Mouse (Mus musculus): Measurements from ENCODE around the gene Fgf22. TPM values are rescaled to one million over a fixed set of nuclear protein-coding genes. Genes with fewer than 3 reads are reported as not detected.

The Fgf22 gene
- polyA plus RNA-seq, 1 experiment from 2014 or later: 3.4 TPM

GRCm38 (mm10) chr10:79783050-79783449, 28.2 kb downstream of the Fgf22 start:
- ATAC-seq (ENCODE audit: low FRiP score): no peak
- H3K4me1 ChIP-seq: peaks cover 24% of the 10 kb centered on the region
- WGBS: 76% methylated on average over 7 of the region's 7 CpGs
- H3K4me3 ChIP-seq (replicated peaks): no peak overlapping the region
- H3K4me2 ChIP-seq: no peak overlapping the region
- no peak overlapping the region for H3K27ac ChIP-seq (replicated peaks)
- no peaks in the 10 kb centered on the region for H3K9me3 ChIP-seq (replicated peaks)
- no peaks in the 10 kb centered on the region for H3K36me3 ChIP-seq
- H3K9ac ChIP-seq (replicated peaks): no peak overlapping the region
- peaks cover 28% of the 10 kb centered on the region for H3K27me3 ChIP-seq (replicated peaks)

GRCm38 (mm10) chr10:79783920-79784800, 29.3 kb downstream of the Fgf22 start:
- Histone ChIP-seq H3K9ac (replicated peaks) (no peak overlapping the region), H3K9me3 (replicated peaks) (no peaks in the 10 kb centered on the region), H3K27me3 (replicated peaks) (peaks cover 17% of the 10 kb centered on the region), H3K4me3 (replicated peaks) (no peak overlapping the region), H3K4me1 (peaks cover 20% of the 10 kb centered on the region), H3K4me2 (no peak overlapping the region), H3K27ac (replicated peaks) (no peak overlapping the region), H3K36me3 (no peaks in the 10 kb centered on the region)
- ATAC-seq (ENCODE audit: low FRiP score): no peak
- WGBS: 31% methylated on average over 27 of the region's 27 CpGs

DNA sequence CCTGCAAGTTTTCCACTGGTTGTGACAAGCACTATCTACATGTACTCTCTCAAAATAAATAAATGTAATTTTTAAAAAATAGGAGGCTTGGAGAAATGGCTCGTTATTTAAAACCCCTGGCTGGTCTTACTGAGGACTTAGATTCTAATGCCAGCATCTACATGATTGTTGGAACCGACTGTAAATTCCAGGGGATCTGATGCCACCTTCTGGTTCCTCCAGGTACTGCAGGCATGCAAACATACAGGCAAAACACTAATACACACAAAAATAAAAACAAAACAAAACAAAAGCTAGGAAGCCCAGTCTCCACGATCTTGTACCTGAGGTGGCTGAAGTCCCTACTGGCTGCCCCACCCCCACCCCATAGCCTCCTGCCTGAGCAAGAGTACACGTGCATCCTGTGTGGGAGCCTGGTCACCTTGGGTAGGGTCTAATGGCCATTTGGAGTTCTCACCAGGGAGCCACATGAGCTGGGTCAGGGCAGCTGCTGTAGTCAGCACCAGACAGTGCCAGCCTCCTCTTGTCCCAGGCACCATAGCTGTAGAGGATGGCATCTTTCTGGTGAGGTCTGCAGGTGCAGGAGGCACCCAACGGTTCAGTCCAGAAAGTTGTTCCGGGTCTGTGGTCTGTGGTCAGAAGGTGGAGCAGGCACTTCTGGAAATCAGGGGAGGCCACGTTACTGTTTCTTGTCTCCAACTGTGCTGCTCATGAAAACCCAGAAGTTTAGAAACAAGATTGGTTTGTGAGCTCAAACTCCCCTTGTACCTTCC, 33.7 kb downstream of the Fgf22 start:
- Histone ChIP-seq H3K27me3 (replicated peaks) (0 out of 2 replicates have a peak, but pooled peaks cover 5% of the 10 kb centered on the region), H3K4me1 (peaks cover 9% of the 10 kb centered on the region), H3K9ac (replicated peaks) (no peak overlapping the region), H3K36me3 (no peaks in the 10 kb centered on the region), H3K9me3 (replicated peaks) (no peaks in the 10 kb centered on the region), H3K4me2 (no peak overlapping the region), H3K27ac (replicated peaks) (no peak overlapping the region), H3K4me3 (replicated peaks) (no peak overlapping the region)
- ATAC-seq (ENCODE audit: low FRiP score): no peak
- WGBS: 38% methylated on average over 7 of the region's 7 CpGs

GRCm38 (mm10) chr10:79789581-79789980, 34.7 kb downstream of the Fgf22 start:
- Histone ChIP-seq H3K4me3 (replicated peaks) (no peak overlapping the region), H3K27ac (replicated peaks) (no peak overlapping the region), H3K4me2 (no peak overlapping the region), H3K9ac (replicated peaks) (no peak overlapping the region), H3K9me3 (replicated peaks) (no peaks in the 10 kb centered on the region), H3K4me1 (peaks cover 13% of the 10 kb centered on the region), H3K27me3 (replicated peaks) (0 out of 2 replicates have a peak, but pooled peaks cover 5% of the 10 kb centered on the region), H3K36me3 (no peaks in the 10 kb centered on the region)
- WGBS: 56% methylated on average over 2 of the region's 2 CpGs
- no peak for ATAC-seq (ENCODE audit: low FRiP score)

DNA sequence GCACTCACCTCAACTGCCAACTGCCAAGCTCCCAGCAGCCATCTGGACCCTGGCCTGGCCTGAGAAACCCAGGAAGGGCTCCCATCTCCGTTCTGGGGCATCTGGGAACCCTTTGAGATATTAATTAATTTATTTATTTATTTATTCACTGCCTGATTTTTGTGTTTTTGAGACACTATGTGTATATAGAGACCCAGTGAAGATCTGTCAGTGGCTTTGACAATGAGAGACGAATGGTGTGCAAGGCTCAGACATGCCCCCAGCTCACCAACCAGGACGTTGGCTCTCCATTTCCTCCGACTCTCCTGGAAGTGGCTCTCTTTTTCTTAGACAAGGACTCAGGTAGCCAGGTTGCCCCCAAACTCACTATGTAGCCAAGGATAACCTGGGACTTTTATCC, 36.0 kb downstream of the Fgf22 start, which contains the start of gene Prss57:
Gene Prss57, minus strand, starts transcription at position 101 of the 400 bp plus-strand sequence.
- Histone ChIP-seq H3K27ac (replicated peaks) (no peak within 1 kb of the TSS), H3K9me3 (replicated peaks) (no peaks in the 10 kb centered on the region), H3K36me3 (no peaks in the 10 kb centered on the region), H3K4me3 (replicated peaks) (no peak within 1 kb of the TSS), H3K4me1 (peaks cover 25% of the 10 kb centered on the region), H3K9ac (replicated peaks) (no peak within 1 kb of the TSS), H3K4me2 (no peak within 1 kb of the TSS), H3K27me3 (replicated peaks) (no peaks in the 10 kb centered on the region)
- WGBS: 87% methylated on average over 4 of the region's 4 CpGs
- no peak for ATAC-seq (ENCODE audit: low FRiP score)

DNA sequence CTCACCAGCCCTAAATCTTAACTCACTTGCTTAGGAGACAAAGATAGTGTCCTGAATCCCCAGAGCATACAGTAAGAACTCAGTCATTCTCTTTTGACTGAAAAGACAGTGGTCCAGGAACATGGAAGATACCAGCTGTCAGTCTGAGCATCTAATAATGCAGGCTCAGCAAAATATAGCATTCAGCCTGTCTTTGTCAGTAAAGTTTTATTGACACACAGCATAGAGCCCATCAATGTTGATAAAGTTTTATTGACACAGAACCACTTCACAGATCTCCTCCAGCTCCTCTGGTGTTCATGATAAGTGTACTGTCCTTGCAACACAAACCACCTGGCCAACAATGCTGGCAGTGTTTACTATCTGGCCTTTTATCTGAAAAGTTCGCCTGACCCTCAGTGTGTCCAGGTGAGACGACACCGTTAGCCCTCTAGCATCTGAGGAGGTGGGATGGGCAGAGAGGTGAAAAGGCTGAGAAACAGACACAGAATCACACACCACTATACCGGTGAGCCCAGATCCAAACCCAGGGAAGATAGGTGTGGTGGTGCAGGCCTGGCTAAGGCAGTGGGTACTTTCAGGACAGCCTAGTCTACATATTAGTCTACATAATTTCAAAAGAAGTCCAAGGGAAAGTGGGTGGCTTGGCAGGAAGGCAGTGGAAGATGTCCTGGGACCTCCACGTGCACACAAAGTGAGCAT, 37.6 kb downstream of the Fgf22 start:
- ATAC-seq (ENCODE audit: low FRiP score): no peak
- Histone ChIP-seq H3K4me1 (peaks cover 41% of the 10 kb centered on the region), H3K27me3 (replicated peaks) (no peaks in the 10 kb centered on the region), H3K4me2 (peak overlapping the region; percentile 90), H3K36me3 (no peaks in the 10 kb centered on the region), H3K4me3 (replicated peaks) (no peak overlapping the region), H3K9me3 (replicated peaks) (no peaks in the 10 kb centered on the region), H3K9ac (replicated peaks) (peak overlapping the region; percentile 77; the same call in 1 of the 2 replicates), H3K27ac (replicated peaks) (no peak overlapping the region; the same call in 1 of the 2 replicates)
- 89% methylated on average over 5 of the region's 5 CpGs for WGBS

DNA sequence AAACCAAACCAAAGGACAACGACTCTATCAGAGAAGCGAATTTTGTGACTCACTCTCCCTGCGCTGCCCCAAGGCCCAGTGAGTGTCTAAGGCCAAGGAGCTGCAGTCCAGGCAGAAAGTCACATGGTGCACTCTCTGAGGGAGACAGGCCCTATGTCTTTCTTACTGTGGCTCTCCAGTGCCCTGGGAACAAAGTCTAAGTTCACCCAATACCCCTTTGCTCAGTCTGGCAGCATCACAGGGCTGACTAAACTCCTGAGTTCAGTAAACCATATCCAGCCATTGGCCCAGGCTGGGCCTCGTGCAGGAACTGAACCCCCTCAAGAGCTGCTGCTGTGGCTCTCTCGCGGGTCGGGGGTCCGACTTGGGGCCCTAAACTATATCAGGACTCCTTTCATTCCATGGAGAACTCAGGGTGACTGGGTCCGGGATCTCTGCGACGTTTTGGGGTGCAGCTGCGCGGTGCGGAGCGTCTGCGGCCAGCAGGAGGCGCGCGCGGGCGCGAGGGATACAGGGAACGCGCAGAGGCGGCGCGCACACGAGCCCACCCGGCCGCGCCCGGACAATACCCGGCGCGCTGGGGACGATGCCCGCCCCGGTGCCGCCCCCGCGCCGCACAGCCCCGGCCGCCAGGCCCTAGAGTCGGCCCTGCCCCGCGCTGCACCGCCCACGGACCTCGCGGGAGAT, 38.3 kb downstream of the Fgf22 start, which contains the start of gene Palm:
Gene Palm, plus strand, starts transcription at position 522 of the 687 bp plus-strand sequence.
- 8% methylated on average over 33 of the region's 51 CpGs for WGBS
- ATAC-seq (ENCODE audit: low FRiP score): peak; percentile 69
- Histone ChIP-seq H3K4me1 (peaks cover 48% of the 10 kb centered on the region), H3K9me3 (replicated peaks) (no peaks in the 10 kb centered on the region), H3K4me3 (replicated peaks) (peak within 1 kb of the TSS; percentile 70), H3K9ac (replicated peaks) (peak within 1 kb of the TSS; percentile 77), H3K36me3 (no peaks in the 10 kb centered on the region), H3K4me2 (peak within 1 kb of the TSS; percentile 90), H3K27ac (replicated peaks) (peak within 1 kb of the TSS; percentile 85), H3K27me3 (replicated peaks) (no peaks in the 10 kb centered on the region)

DNA sequence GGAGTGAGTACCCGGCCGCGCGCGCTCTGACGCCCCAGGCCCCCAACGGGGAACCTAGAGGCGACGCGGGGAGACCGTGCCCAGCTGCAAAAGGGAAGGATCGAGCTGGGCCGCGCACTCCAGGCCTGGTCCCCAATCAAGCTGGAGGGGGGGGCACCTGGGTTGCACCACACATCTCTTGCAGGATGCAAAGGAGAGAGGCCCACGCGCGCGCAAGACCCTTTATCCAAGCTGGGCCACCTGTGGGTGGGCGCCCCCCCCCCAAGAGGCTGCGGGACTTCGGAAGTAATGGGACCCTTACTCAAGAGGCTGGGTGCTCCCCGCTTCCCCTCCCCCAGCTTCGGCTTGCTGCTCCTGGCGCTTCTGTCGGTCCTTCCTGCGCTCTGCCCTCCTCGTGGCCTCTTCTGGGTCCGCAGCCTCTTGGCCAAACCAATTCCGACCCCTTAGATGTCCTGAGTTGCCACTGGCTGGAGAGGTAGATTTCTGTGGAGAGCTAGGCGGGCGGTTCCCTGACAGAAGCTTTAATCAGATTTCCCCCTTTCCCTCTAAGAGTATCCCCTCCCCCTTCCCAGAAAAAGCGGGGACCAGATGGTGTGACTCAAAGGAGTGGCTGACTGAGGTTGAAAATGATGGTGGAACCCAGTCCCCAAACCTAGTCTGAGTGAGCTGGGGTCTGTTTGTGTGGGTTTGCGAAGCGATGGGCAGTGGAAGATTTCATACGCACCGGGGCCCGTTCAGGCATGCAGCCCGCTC, 39.0 kb downstream of the Fgf22 start:
- ATAC-seq (ENCODE audit: low FRiP score): peak; percentile 55
- H3K9ac ChIP-seq (replicated peaks): peak overlapping the region; percentile 77
- H3K27ac ChIP-seq (replicated peaks): peak overlapping the region; percentile 85
- H3K4me3 ChIP-seq (replicated peaks): peak overlapping the region; percentile 70
- no peaks in the 10 kb centered on the region for H3K9me3 ChIP-seq (replicated peaks)
- WGBS: 2% methylated on average over 37 of the region's 38 CpGs
- H3K4me1 ChIP-seq: peaks cover 49% of the 10 kb centered on the region
- H3K36me3 ChIP-seq: no peaks in the 10 kb centered on the region
- peak overlapping the region; percentile 90 for H3K4me2 ChIP-seq
- no peaks in the 10 kb centered on the region for H3K27me3 ChIP-seq (replicated peaks)

DNA sequence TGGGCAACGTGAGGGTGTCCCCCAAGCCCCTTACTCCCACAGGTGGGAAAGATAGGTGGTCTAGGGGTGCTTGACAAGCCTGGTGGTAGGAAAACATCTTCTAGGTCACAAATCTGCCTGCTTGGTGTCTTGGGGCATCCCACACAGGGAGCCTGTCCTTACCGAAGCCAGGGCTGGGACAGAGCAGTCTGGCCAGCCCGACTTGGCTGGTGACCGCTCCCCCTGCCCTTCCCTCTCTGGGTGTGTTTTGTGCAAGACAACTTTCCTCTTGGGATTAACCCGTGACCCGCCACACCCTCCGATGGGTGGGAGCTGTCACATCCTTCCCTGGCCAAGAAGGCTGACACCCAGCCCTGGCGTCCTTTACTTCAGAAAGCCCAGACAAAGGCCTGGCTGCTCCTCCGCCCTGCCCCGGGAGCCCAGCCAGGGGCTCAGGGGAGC, 39.6 kb downstream of the Fgf22 start:
- Histone ChIP-seq H3K4me1 (peaks cover 49% of the 10 kb centered on the region), H3K9me3 (replicated peaks) (no peaks in the 10 kb centered on the region), H3K9ac (replicated peaks) (peak overlapping the region; percentile 77), H3K27ac (replicated peaks) (peak overlapping the region; percentile 85), H3K4me3 (replicated peaks) (peak overlapping the region; percentile 70), H3K27me3 (replicated peaks) (no peaks in the 10 kb centered on the region), H3K4me2 (peak overlapping the region; percentile 90), H3K36me3 (no peaks in the 10 kb centered on the region)
- WGBS: 5% methylated on average over 10 of the region's 10 CpGs
- peak; percentile 33; the same call in 1 of the 2 replicates for ATAC-seq (ENCODE audit: low FRiP score)

- Histone ChIP-seq H3K36me3 (no peaks in the 10 kb centered on the region), H3K9ac (replicated peaks) (no peak overlapping the region), H3K4me2 (no peak overlapping the region), H3K4me1 (peaks cover 57% of the 10 kb centered on the region), H3K27me3 (replicated peaks) (no peaks in the 10 kb centered on the region), H3K27ac (replicated peaks) (no peak overlapping the region), H3K4me3 (replicated peaks) (no peak overlapping the region), H3K9me3 (replicated peaks) (no peaks in the 10 kb centered on the region)
- 95% methylated on average over 3 of the region's 3 CpGs for WGBS
- ATAC-seq (ENCODE audit: low FRiP score): no peak
These were observed 41.0 kb downstream of the Fgf22 start for GRCm38 (mm10) chr10:79795905-79796304.

All from neural tube, embryonic 15.5 days (tissue).